13 mouse cellular contexts compared by ENCODE assay signal in genomic region chr1:185256753-185257152, GRCm38 (mm10). TPM values are rescaled to one million over a fixed set of nuclear protein-coding genes. Genes with fewer than 3 reads are reported as not detected.
DNase-seq lines count a peak whose midpoint lies in the region; ATAC-seq and TF ChIP-seq lines count a peak whose summit lies in the region.
"Had no signal": no experiment of that assay in that cellular context is flagged by ENCODE, and none has a peak within 500 bp of the region (broad histone marks: within the 10 kb centered on the region; RNA-seq: fewer than 3 reads in every experiment).

No protein-coding gene starts in this region.

- 62% methylated on average over 3 of the region's 3 CpGs for WGBS in kidney, embryonic 15.5 days
- 60% methylated on average over 3 of the region's 3 CpGs for WGBS in liver, postnatal 0 days (ENCODE audit: insufficient replicate concordance)
- WGBS in forebrain, embryonic 14.5 days = 37% methylated on average over 3 of the region's 3 CpGs

- H3K9me3 ChIP-seq in kidney, embryonic 15.5 days (replicated peaks) = no peaks in the 10 kb centered on the region
- H3K9me3 ChIP-seq in liver, postnatal 0 days (ENCODE audit: low read length) = no peaks in the 10 kb centered on the region
- H3K9me3 ChIP-seq in forebrain, embryonic 14.5 days (replicated peaks; ENCODE audit: control insufficient read depth, low read length) = no peaks in the 10 kb centered on the region
- H3K9me3 ChIP-seq: heart, embryonic 12.5 days; limb, embryonic 12.5 days had no signal

- H3K4me3 ChIP-seq in gastrocnemius, adult 2 months = no peak overlapping the region
- no peak overlapping the region for H3K4me3 ChIP-seq in kidney, embryonic 15.5 days (replicated peaks)
- no peak overlapping the region for H3K4me3 ChIP-seq in liver, postnatal 0 days (ENCODE audit: low read depth, low read length)
- no peak overlapping the region for H3K4me3 ChIP-seq in forebrain, embryonic 14.5 days (ENCODE audit: low read depth, low read length)
- H3K4me3 ChIP-seq: heart, embryonic 12.5 days; limb, embryonic 12.5 days had no signal

- TF ChIP-seq CTCF in gastrocnemius, adult 2 months (IDR thresholded peaks at IDR 0.05) = no peak
- no peak for TF ChIP-seq CTCF in liver, postnatal 0 days (IDR thresholded peaks at IDR 0.05; ENCODE audit: low read depth)

- 0 out of 2 replicates have a peak, but pooled peaks have one; percentile 43 for ATAC-seq in kidney, embryonic 15.5 days (replicated peaks; ENCODE audit: low FRiP score)
- peak; percentile 82 for ATAC-seq in liver, postnatal 0 days
- no peak for ATAC-seq in forebrain, embryonic 14.5 days
- ATAC-seq: forebrain, embryonic 16.5 days; inflammation-experienced regulatory T-cells, adult 6 months; Patski had no signal

- H3K9ac ChIP-seq in kidney, embryonic 15.5 days = no peak overlapping the region
- no peak overlapping the region for H3K9ac ChIP-seq in liver, postnatal 0 days (replicated peaks)
- no peak overlapping the region for H3K9ac ChIP-seq in forebrain, embryonic 14.5 days (ENCODE audit: low read length)
- H3K9ac ChIP-seq: heart, embryonic 12.5 days; limb, embryonic 12.5 days had no signal

- intact Hi-C loops in gastrocnemius, adult 2 months (cut with DNase I) = no loop called here

- H3K36me3 ChIP-seq in kidney, embryonic 15.5 days = peaks cover 76% of the 10 kb centered on the region
- H3K36me3 ChIP-seq in liver, postnatal 0 days (replicated peaks; ENCODE audit: insufficient read depth, low read length) = peaks cover 49% of the 10 kb centered on the region
- peaks cover 50% of the 10 kb centered on the region for H3K36me3 ChIP-seq in forebrain, embryonic 14.5 days (ENCODE audit: control insufficient read depth, insufficient read depth, low read length)

- TF ChIP-seq EP300 in liver, postnatal 0 days (IDR thresholded peaks at IDR 0.05; ENCODE audit: low read depth) = no peak

- DNase-seq in gastrocnemius, adult 2 months = peak; percentile 52
- DNase-seq in gastrocnemius, postnatal 4 days (ENCODE audit: low spot score in 2 of 2) = no peak
- peak; percentile 15 for DNase-seq in adrenal gland, postnatal 25 days
- peak; percentile 57 for DNase-seq in liver, postnatal 0 days
- no peak for DNase-seq in layer of hippocampus, postnatal 36 days
- DNase-seq in cerebellum, postnatal 4 days (ENCODE audit: low spot score in 2 of 2) = no peak
- no peak for DNase-seq in forebrain, embryonic 14.5 days (ENCODE audit: low spot score)

- no peaks in the 10 kb centered on the region for H3K27me3 ChIP-seq in kidney, embryonic 15.5 days
- H3K27me3 ChIP-seq in liver, postnatal 0 days (ENCODE audit: insufficient read depth, low read length) = no peaks in the 10 kb centered on the region
- no peaks in the 10 kb centered on the region for H3K27me3 ChIP-seq in forebrain, embryonic 14.5 days (replicated peaks; ENCODE audit: control insufficient read depth, insufficient read depth, low read length)
- H3K27me3 ChIP-seq: heart, embryonic 12.5 days; limb, embryonic 12.5 days; Patski had no signal

- H3K4me2 ChIP-seq in kidney, embryonic 15.5 days = no peak overlapping the region
- no peak overlapping the region for H3K4me2 ChIP-seq in liver, postnatal 0 days (ENCODE audit: low read depth, low read length)
- no peak overlapping the region for H3K4me2 ChIP-seq in forebrain, embryonic 14.5 days (ENCODE audit: low read length)
- H3K4me2 ChIP-seq: heart, embryonic 12.5 days; limb, embryonic 12.5 days had no signal

- no peak overlapping the region for H3K27ac ChIP-seq in gastrocnemius, adult 2 months
- no peak overlapping the region for H3K27ac ChIP-seq in kidney, embryonic 15.5 days
- H3K27ac ChIP-seq in liver, postnatal 0 days (ENCODE audit: low read depth) = 0 out of 2 replicates have a peak overlapping the region, but pooled peaks have one; percentile 11
- no peak overlapping the region for H3K27ac ChIP-seq in forebrain, embryonic 14.5 days (ENCODE audit: low read depth, low read length)
- H3K27ac ChIP-seq: limb, embryonic 12.5 days had no signal

- no peaks in the 10 kb centered on the region for H3K4me1 ChIP-seq in kidney, embryonic 15.5 days
- H3K4me1 ChIP-seq in liver, postnatal 0 days (ENCODE audit: insufficient read depth) = peaks cover 6% of the 10 kb centered on the region
- no peaks in the 10 kb centered on the region for H3K4me1 ChIP-seq in forebrain, embryonic 14.5 days (ENCODE audit: control insufficient read depth, insufficient read depth, low read length)
- H3K4me1 ChIP-seq: limb, embryonic 12.5 days had no signal

RNA-seq across cellular contexts. Expression of gene Rab3gap2, which starts 52.8 kb away (rescaled TPM):
- 10 to 100 TPM; 18.1 to 18.5 TPM for total RNA-seq in gastrocnemius, adult 2 months (2021)
- total RNA-seq in gastrocnemius, postnatal 4 days (2021) = 10 to 100 TPM; 29.3 to 30.3 TPM
- total RNA-seq in adrenal gland, postnatal 25 days (2021) = 60.8 and 62.2 TPM in 2 replicates
- polyA plus RNA-seq in kidney, embryonic 15.5 days (2015; fragmentation: Nextera tagmentation; extraction: Ambion mirVana) = 20.2 and 20.9 TPM in 2 replicates
- polyA plus RNA-seq in liver, postnatal 0 days (2015; fragmentation: Nextera tagmentation; extraction: Ambion mirVana) = 6.0 and 7.3 TPM in 2 replicates
- total RNA-seq in layer of hippocampus, postnatal 36 days (2021) = 10 to 100 TPM; 62.6 to 65.9 TPM
- 18.2 and 22.9 TPM in 2 replicates for polyA plus RNA-seq in forebrain, embryonic 14.5 days (2014; fragmentation: Nextera tagmentation; extraction: Ambion mirVana)

Comparison
In these comparisons a context has a peak if more than half of its experiments do, and no peak if none do; other contexts are left out.
1. DNase-seq: peak in gastrocnemius, adult 2 months (single experiment), adrenal gland, postnatal 25 days (single experiment) and liver, postnatal 0 days (single experiment); none in gastrocnemius, postnatal 4 days (0 of 2), layer of hippocampus, postnatal 36 days (0 of 2), cerebellum, postnatal 4 days (0 of 2) and forebrain, embryonic 14.5 days (single experiment).